Mouse (Mus musculus) lung, postnatal 0 days (tissue): Measurements from ENCODE around the gene Vmn1r4.

Experiments
- CTCF ChIP-seq: IDR thresholded peaks from 2 replicates; pipeline ENCODE4 v1.5.1; 2016; ENCODE audit warnings: antibody characterized with exemption, mild to moderate bottlenecking
- EP300 ChIP-seq: IDR thresholded peaks from 2 replicates; pipeline ENCODE4 v1.6.1; 2016; ENCODE audit warnings: antibody characterized with exemption, mild to moderate bottlenecking, control low read depth

- TF ChIP-seq CTCF = no peak
- TF ChIP-seq EP300 = no peak
Measured at GRCm38 (mm10) chr6:56899601-56900000, 24.2 kb upstream of the Vmn1r4 start.
